Mouse (Mus musculus): ENCODE results near the gene Cox8b. TPM values are rescaled to one million over a fixed set of nuclear protein-coding genes. Genes with fewer than 3 reads are reported as not detected.
A peak's percentile ranks its signal among the peaks of the same experiment; 100 is the strongest.

The Cox8b gene
- total RNA-seq, 1 experiment from 2014 or later = 3,145 TPM

- DNase-seq = no peak
These were observed 35.5 kb downstream of the Cox8b start for GRCm38 (mm10) chr7:140864761-140865160.

GRCm38 (mm10) chr7:140860728-140861127 is 39.5 kb downstream of the Cox8b start:
- DNase-seq = no peak

- no peak for DNase-seq
These were observed 40.2 kb downstream of the Cox8b start for GRCm38 (mm10) chr7:140859997-140860396.

GRCm38 (mm10) chr7:140858746-140859145 is 41.5 kb downstream of the Cox8b start:
- no peak for DNase-seq

DNA sequence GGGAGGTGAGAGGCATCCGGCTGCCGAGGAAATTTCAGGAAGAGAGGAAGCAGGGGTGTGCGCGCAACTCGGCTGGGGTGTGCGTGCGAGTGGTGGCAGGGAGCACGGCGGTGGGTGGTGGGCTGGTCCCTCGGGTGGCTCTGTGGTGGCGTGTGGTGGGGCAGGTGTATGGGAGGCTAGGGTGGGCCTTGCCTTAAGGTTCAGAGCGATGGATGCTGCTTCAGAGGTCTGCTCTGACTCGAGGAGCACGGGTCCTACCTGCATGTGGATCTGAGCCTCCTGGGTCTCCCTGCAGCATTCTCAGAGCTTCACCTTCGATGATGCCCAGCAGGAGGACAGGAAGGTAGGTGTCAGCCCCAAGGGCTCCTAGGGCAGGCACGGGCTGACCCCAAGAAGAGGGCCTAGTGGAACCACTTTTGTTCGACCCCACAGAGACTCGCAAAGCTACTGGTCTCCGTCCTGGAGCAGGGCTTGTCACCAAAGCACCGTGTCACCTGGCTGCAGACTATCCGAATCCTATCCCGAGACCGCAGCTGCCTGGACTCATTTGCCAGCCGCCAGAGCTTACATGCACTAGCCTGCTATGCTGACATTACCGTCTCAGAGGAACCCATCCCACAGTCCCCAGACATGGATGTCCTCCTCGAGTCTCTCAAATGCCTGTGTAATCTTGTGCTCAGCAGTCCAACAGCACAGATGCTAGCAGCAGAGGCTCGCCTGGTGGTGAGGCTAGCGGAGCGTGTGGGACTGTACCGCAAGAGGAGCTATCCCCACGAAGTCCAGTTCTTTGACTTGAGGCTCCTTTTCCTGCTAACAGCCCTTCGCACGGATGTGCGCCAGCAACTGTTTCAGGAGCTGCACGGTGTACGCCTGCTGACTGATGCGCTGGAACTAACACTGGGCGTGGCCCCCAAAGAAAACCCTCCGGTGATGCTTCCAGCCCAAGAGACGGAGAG is 42.4 kb downstream of the Cox8b start, which contains the start of gene Bet1l:
Gene Bet1l, minus strand, starts transcription at position 28 of the 956 bp plus-strand sequence.
- DNase-seq = no peak

- peak; percentile 95 for DNase-seq
These were observed 43.3 kb downstream of the Cox8b start, which contains the start of gene Ric8a for GRCm38 (mm10) chr7:140856785-140857549. Gene Ric8a, plus strand, starts transcription at chr7:140856957.

GRCm38 (mm10) chr7:140855860-140856784 is 44.1 kb downstream of the Cox8b start, which contains the start of gene Gm45785:
Gene Gm45785, minus strand, starts transcription at chr7:140856331.
- peak; percentile 91 for DNase-seq

GRCm38 (mm10) chr7:140855181-140855580 is 45.1 kb downstream of the Cox8b start:
- DNase-seq = no peak

GRCm38 (mm10) chr7:140854483-140854882 is 45.8 kb downstream of the Cox8b start:
- DNase-seq = no peak

GRCm38 (mm10) chr7:140853386-140853785 is 46.9 kb downstream of the Cox8b start:
- peak; percentile 76 for DNase-seq

DNA sequence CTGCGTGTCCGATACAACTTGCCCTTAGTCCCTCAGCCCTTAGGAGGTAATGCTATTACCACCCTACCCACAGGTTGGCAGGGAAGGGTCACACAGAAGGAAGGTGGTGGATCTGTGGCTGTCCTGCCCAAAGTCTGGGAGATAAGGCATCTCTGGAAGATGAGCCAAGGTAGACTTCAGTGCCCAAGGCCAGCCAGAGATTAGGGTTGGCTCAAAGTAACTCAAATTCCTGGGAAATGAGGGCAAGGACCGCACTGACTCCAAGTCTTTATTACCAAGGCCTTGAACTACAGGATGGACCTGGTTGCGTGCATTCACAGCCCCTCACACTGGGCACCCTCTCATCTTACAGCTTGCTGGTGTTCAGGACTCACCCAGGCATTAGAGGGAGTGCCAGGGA is 48.3 kb downstream of the Cox8b start:
- DNase-seq = peak; percentile 49

Other genes with a start within 250 kb of the Cox8b start
- not detected in 2 replicates for gene Olfr539, start 240.5 kb downstream of the Cox8b start, total RNA-seq (2021)
- gene Olfr45, start 218.5 kb downstream of the Cox8b start, total RNA-seq (2021) = not detected in 2 replicates
- not detected in 2 replicates for gene Olfr541, start 203.2 kb downstream of the Cox8b start, total RNA-seq (2021)
- gene Cyp2e1, start 136.7 kb downstream of the Cox8b start, total RNA-seq (2021) = 83.0 and 573 TPM in 2 replicates
- not detected in 2 replicates for gene Syce1, start 112.6 kb downstream of the Cox8b start, total RNA-seq (2021)
- 1.9 and 2.6 TPM in 2 replicates for gene Zfp941, start 78.3 kb downstream of the Cox8b start, total RNA-seq (2021)
- 1.4 and 31.0 TPM in 2 replicates for gene Urah, start 65.4 kb downstream of the Cox8b start, total RNA-seq (2021)
- not detected in 2 replicates for gene Scgb1c1, start 54.9 kb downstream of the Cox8b start, total RNA-seq (2021)
- not detected in 2 replicates for gene Odf3, start 52.6 kb downstream of the Cox8b start, total RNA-seq (2021)
- 0.89 TPM in 1 of 2 replicates, not detected in the other for gene Gm45785, start 44.1 kb downstream of the Cox8b start, total RNA-seq (2021)
- 44.8 and 61.1 TPM in 2 replicates for gene Ric8a, start 43.5 kb downstream of the Cox8b start, total RNA-seq (2021)
- 27.4 and 32.1 TPM in 2 replicates for gene Bet1l, start 42.9 kb downstream of the Cox8b start, total RNA-seq (2021)
- 114 TPM in 2 replicates for gene Psmd13, start 18.5 kb downstream of the Cox8b start, total RNA-seq (2021)
- 63.5 and 64.7 TPM in 2 replicates for gene Sirt3, start 18.1 kb downstream of the Cox8b start, total RNA-seq (2021)
- 1.5 and 6.6 TPM in 2 replicates for gene Nlrp6, start 20.5 kb upstream of the Cox8b start, total RNA-seq (2021)
- 26.9 and 28.9 TPM in 2 replicates for gene Pgghg, start 40.9 kb upstream of the Cox8b start, total RNA-seq (2021)
- gene Ifitm5, start 49.8 kb upstream of the Cox8b start, total RNA-seq (2021) = 0.63 and 1.4 TPM in 2 replicates
- 1.1 TPM in 1 of 2 replicates, not detected in the other for gene Gm45717, start 55.5 kb upstream of the Cox8b start, total RNA-seq (2021)
- gene Ifitm2, start 55.5 kb upstream of the Cox8b start, total RNA-seq (2021) = 458 and 515 TPM in 2 replicates
- 7.3 and 13.5 TPM in 2 replicates for gene Ifitm1, start 66.8 kb upstream of the Cox8b start, total RNA-seq (2021)
- gene Ifitm3, start 110.3 kb upstream of the Cox8b start, total RNA-seq (2021) = 124 and 169 TPM in 2 replicates
- 0.89 and 1.4 TPM in 2 replicates for gene Ifitm6, start 117.5 kb upstream of the Cox8b start, total RNA-seq (2021)
- gene Gm17387, start 128.7 kb upstream of the Cox8b start, total RNA-seq (2021) = not detected in 2 replicates
- 1.4 and 2.7 TPM in 2 replicates for gene B4galnt4, start 160.7 kb upstream of the Cox8b start, total RNA-seq (2021)
- gene Pkp3, start 177.8 kb upstream of the Cox8b start, total RNA-seq (2021) = 0.96 and 3.5 TPM in 2 replicates
- 7.5 and 10.0 TPM in 2 replicates for gene Sigirr, start 200.1 kb upstream of the Cox8b start, total RNA-seq (2021)
- 0.22 and 0.38 TPM in 2 replicates for gene Ano9, start 217.4 kb upstream of the Cox8b start, total RNA-seq (2021)
- gene Ptdss2, start 221.9 kb upstream of the Cox8b start, total RNA-seq (2021) = 46.2 and 49.6 TPM in 2 replicates